Mouse (Mus musculus): ENCODE results near the gene Eef1a1. TPM values are rescaled to one million over a fixed set of nuclear protein-coding genes. Genes with fewer than 3 reads are reported as not detected.
"Not testable (repeated sequence)": the region's sequence is repeated elsewhere in the genome, so short reads cannot be mapped to it uniquely, and the experiment has no call there.

Eef1a1 gene
- 1,000 to 10,000 TPM; 4,503 to 4,597 TPM for total RNA-seq (2021)

- DNase-seq: peak; percentile 74
Observed at GRCm38 (mm10) chr9:78488890-78489420, at the start of gene Eef1a1. TSS of gene Eef1a1 (minus strand) at chr9:78489151.

GRCm38 (mm10) chr9:78538421-78538820 lies 49.5 kb upstream of the Eef1a1 start:
- DNase-seq: no peak

- DNase-seq: peak; percentile 79
Observed at GRCm38 (mm10) chr9:78537154-78537873, 48.4 kb upstream of the Eef1a1 start.

GRCm38 (mm10) chr9:78534606-78535005 lies 45.7 kb upstream of the Eef1a1 start:
- no peak for DNase-seq

GRCm38 (mm10) chr9:78533296-78533935 lies 44.5 kb upstream of the Eef1a1 start:
- no peak for DNase-seq

GRCm38 (mm10) chr9:78532341-78532819 lies 43.4 kb upstream of the Eef1a1 start:
- DNase-seq: no peak

GRCm38 (mm10) chr9:78531816-78532215 lies 42.9 kb upstream of the Eef1a1 start:
- no peak for DNase-seq

- peak; percentile 91 for DNase-seq
Observed at GRCm38 (mm10) chr9:78527767-78528381, 38.9 kb upstream of the Eef1a1 start.

- peak; percentile 91 for DNase-seq
Observed at GRCm38 (mm10) chr9:78527301-78527761, 38.4 kb upstream of the Eef1a1 start.

- no peak for DNase-seq
Observed at GRCm38 (mm10) chr9:78526206-78526605, 37.3 kb upstream of the Eef1a1 start.

GRCm38 (mm10) chr9:78525451-78526135 lies 36.6 kb upstream of the Eef1a1 start:
- no peak for DNase-seq

- DNase-seq: peak; percentile 39
Observed at GRCm38 (mm10) chr9:78521689-78522088, 32.7 kb upstream of the Eef1a1 start.

GRCm38 (mm10) chr9:78520780-78521601 lies 32.0 kb upstream of the Eef1a1 start:
- peak; percentile 68 for DNase-seq

- DNase-seq: peak; percentile 62
Observed at GRCm38 (mm10) chr9:78520127-78520779, 31.3 kb upstream of the Eef1a1 start.

GRCm38 (mm10) chr9:78517237-78517636 lies 28.3 kb upstream of the Eef1a1 start:
- not testable (repeated sequence) for DNase-seq

GRCm38 (mm10) chr9:78516125-78516524 lies 27.2 kb upstream of the Eef1a1 start:
- no peak for DNase-seq

GRCm38 (mm10) chr9:78514681-78515080 lies 25.7 kb upstream of the Eef1a1 start:
- no peak for DNase-seq

- peak; percentile 71 for DNase-seq
Observed at GRCm38 (mm10) chr9:78513776-78514500, 25.0 kb upstream of the Eef1a1 start.

- DNase-seq: no peak
Observed at GRCm38 (mm10) chr9:78511705-78512104, 22.8 kb upstream of the Eef1a1 start.

- no peak for DNase-seq
Observed at GRCm38 (mm10) chr9:78508106-78508786, 19.3 kb upstream of the Eef1a1 start.
